Mouse (Mus musculus) limb, embryonic 11.5 days (tissue): ENCODE results near the gene Ren1. TPM values are rescaled to one million over a fixed set of nuclear protein-coding genes. Genes with fewer than 3 reads are reported as not detected.

ENCODE experiments used
- polyA plus RNA-seq: library from polyadenylated mRNA; unstranded; fragments of >200 nt; fragmentation: Nextera tagmentation; extraction: Ambion mirVana; gene quantifications from 2 replicates; pipeline ENCODE4 v1.2.1, GENCODE M21; 2014

Gene Ren1
- polyA plus RNA-seq, 1 experiment from 2014 or later, result not detected

Other genes with a start within 250 kb of the Ren1 start
- gene Ppp1r15b, start 219.4 kb upstream of the Ren1 start, polyA plus RNA-seq, result 46.7 and 55.6 TPM in 2 replicates
- gene Plekha6, start 186.3 kb upstream of the Ren1 start, polyA plus RNA-seq, result 0.75 and 0.87 TPM in 2 replicates
- not detected in 2 replicates for gene Golt1a, start 40.7 kb upstream of the Ren1 start, polyA plus RNA-seq
- gene Kiss1, start 28.6 kb upstream of the Ren1 start, polyA plus RNA-seq, result not detected in 2 replicates
- 1.0 and 1.3 TPM in 2 replicates for gene Etnk2, start 13.1 kb downstream of the Ren1 start, polyA plus RNA-seq
- 5.7 and 6.0 TPM in 2 replicates for gene Sox13, start 73.9 kb downstream of the Ren1 start, polyA plus RNA-seq